Mouse (Mus musculus): Measurements from ENCODE around the gene Nab2. TPM values are rescaled to one million over a fixed set of nuclear protein-coding genes. Genes with fewer than 3 reads are reported as not detected.

The Nab2 gene
- polyA plus RNA-seq, 1 experiment from 2014 or later, result 9.3 TPM

DNA sequence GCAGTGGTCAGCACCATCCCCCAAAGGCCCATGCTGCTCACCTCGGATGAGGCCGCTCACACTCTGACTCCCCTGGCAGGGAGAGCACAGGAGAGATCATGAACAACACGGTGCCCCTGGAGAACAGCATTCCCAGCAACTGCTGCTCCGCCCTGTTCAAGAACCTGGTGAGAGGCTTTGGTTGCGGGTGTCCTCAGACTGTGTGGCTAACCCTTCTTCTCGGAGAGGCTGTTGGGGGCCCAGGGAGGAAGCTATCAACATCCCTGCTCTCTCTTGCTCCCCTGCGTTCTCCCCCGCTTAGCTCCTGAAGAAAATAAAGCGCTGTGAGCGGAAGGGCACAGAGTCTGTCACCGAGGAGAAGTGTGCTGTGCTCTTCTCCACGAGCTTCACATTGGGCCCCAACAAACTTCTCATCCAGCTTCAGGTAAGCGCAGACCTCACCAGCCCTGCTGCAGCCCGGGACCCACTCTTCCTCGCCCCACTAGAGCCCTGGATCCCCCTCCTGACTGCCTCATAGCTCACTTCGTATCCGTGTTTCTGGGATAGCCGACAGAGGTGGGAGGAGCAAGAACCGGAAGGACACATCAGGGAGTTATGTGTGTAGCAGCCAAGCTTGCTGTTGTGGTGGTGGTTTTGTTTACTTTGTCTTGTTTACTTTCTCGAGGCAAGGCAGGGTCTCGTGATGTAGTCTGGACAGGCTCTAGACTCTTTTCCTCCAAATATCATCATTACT is 15.3 kb downstream of the Nab2 start:
- H3K27ac ChIP-seq (replicated peaks; ENCODE audit: low read depth, low read length), result no peak overlapping the region
- no peak overlapping the region for H3K4me3 ChIP-seq (ENCODE audit: low read depth, low read length)
- ATAC-seq (replicated peaks; ENCODE audit: insufficient number of reproducible peaks, low FRiP score, low TSS enrichment, low read depth) (no peak), DNase-seq (ENCODE audit: low spot score) (no peak)
- H3K27me3 ChIP-seq (ENCODE audit: control insufficient read depth, insufficient read depth, low read length), result no peaks in the 10 kb centered on the region
- no peaks in the 10 kb centered on the region for H3K4me1 ChIP-seq (ENCODE audit: control insufficient read depth, insufficient read depth, low read length)
- peak overlapping the region; percentile 1; the same call in 1 of the 2 replicates for H3K4me2 ChIP-seq (ENCODE audit: low read depth, low read length)
- H3K36me3 ChIP-seq (replicated peaks; ENCODE audit: control insufficient read depth, insufficient read depth, low read depth, low read length), result no peaks in the 10 kb centered on the region; the same call in 1 of the 2 replicates
- H3K9ac ChIP-seq (replicated peaks; ENCODE audit: low read length), result no peak overlapping the region
- 48% methylated on average over 21 of the region's 21 CpGs for WGBS
- no peaks in the 10 kb centered on the region for H3K9me3 ChIP-seq (replicated peaks; ENCODE audit: control insufficient read depth, low read length)

DNA sequence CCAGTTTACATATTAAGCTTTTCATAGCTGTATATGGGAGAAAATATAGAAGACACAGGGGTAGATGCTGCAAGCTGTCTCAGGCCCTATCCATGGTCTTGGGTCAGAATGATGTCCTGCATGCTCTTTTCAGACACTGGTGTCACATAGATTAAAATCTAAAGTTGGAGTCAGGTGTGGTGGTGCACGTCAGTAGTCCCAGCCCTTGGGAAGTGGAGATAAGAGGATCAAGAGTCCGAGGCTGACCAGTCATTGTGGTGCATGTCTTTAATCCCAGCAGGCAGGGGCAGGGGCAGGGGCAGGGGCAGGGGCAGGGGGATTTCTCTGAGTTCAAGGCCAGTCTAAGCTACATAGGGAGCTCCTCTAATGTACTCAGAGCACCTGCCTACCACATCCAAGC is 22.6 kb downstream of the Nab2 start:
- H3K27me3 ChIP-seq (ENCODE audit: control insufficient read depth, insufficient read depth, low read length), result no peaks in the 10 kb centered on the region
- no peak overlapping the region for H3K4me3 ChIP-seq (ENCODE audit: low read depth, low read length)
- no peak overlapping the region for H3K4me2 ChIP-seq (ENCODE audit: low read depth, low read length)
- no peaks in the 10 kb centered on the region for H3K36me3 ChIP-seq (replicated peaks; ENCODE audit: control insufficient read depth, insufficient read depth, low read depth, low read length)
- H3K27ac ChIP-seq (replicated peaks; ENCODE audit: low read depth, low read length), result no peak overlapping the region
- H3K9me3 ChIP-seq (replicated peaks; ENCODE audit: control insufficient read depth, low read length), result no peaks in the 10 kb centered on the region
- 65% methylated on average over 2 of the region's 2 CpGs for WGBS
- DNase-seq (ENCODE audit: low spot score) (no peak), ATAC-seq (replicated peaks; ENCODE audit: insufficient number of reproducible peaks, low FRiP score, low TSS enrichment, low read depth) (no peak)
- peaks cover 11% of the 10 kb centered on the region for H3K4me1 ChIP-seq (ENCODE audit: control insufficient read depth, insufficient read depth, low read length)
- no peak overlapping the region for H3K9ac ChIP-seq (replicated peaks; ENCODE audit: low read length)

DNA sequence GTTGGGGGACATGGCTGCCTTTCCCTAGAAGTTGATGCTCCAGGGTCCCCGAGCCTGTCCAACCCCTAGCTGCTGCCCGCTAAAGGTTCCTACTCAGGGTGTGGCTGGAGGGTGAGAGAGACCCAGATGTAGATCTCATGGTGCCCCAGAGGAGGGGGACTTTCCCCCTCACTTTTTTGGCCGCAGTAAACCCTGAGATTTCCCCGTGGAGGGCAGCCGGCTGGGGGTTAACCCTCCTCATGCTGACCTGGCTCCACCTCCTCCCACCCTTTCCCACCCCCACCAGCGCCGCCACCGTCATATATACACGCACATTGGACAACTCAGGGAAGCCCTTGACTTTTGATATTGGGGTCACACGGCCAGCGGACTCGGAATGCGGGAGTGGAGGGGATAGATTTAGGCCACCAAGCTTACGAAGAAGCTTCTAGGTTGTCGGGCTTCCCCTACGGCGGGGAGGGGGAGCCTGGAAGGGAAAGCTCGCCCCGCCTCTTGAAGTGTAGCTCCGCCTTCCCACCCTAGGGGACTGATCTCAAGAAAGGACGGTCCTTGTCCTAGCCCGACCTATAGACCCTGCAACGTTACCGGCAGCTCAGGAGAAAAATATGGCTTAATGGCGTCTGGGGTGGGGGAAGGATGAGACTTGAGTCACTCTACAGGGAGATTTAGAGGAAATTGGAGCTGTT is 24.7 kb downstream of the Nab2 start:
- no peaks in the 10 kb centered on the region for H3K27me3 ChIP-seq (ENCODE audit: control insufficient read depth, insufficient read depth, low read length)
- H3K9ac ChIP-seq (replicated peaks; ENCODE audit: low read length), result peak overlapping the region; percentile 38
- no peaks in the 10 kb centered on the region for H3K36me3 ChIP-seq (replicated peaks; ENCODE audit: control insufficient read depth, insufficient read depth, low read depth, low read length)
- DNase-seq (ENCODE audit: low spot score), result peak; percentile 70
- no peak overlapping the region; the same call in 1 of the 2 replicates for H3K27ac ChIP-seq (replicated peaks; ENCODE audit: low read depth, low read length)
- peak overlapping the region; percentile 60 for H3K4me2 ChIP-seq (ENCODE audit: low read depth, low read length)
- under 1% methylated on average over 25 of the region's 25 CpGs for WGBS
- ATAC-seq (replicated peaks; ENCODE audit: insufficient number of reproducible peaks, low FRiP score, low TSS enrichment, low read depth), result peak; percentile 35; the same call in 1 of the 2 replicates
- peaks cover 11% of the 10 kb centered on the region for H3K4me1 ChIP-seq (ENCODE audit: control insufficient read depth, insufficient read depth, low read length)
- peak overlapping the region; percentile 26 for H3K4me3 ChIP-seq (ENCODE audit: low read depth, low read length)
- H3K9me3 ChIP-seq (replicated peaks; ENCODE audit: control insufficient read depth, low read length), result no peaks in the 10 kb centered on the region

DNA sequence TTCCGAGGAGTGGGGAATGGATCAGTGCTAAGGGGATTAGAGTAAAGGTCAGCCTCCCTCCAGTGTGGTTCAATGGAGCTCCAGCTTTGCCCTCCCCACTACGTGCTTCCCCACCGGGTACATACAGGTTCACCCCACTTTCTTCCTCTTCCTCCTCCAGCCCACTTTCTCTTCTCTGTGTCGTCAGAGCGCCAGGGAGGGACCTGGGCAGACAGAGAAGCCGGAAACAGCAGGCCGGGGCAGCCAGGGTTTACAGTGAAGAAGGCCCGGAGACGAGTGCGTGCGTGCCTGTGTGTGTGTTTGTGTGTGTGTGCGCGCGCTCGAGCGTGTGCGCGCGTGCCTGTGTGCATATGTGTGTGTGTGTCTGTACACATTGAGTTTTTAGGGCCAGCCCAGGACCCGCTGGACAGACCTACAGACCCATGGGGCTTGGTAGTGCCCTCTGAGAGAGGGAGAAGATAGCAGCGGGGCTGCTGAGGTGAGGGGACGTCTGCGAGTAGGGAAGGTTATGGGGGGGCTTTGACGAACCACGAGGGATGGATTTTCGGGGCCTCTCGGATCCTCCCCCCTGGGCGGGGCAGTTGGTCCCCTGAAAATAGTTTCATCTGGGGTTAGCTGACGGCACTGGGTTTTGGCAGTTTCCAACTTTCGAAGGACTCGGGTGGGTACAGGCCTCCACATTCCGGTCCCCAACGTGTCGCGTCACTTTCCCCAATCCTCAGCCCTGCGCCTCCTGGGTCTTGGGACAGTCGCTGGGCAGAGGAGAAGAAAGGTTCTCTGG is 25.4 kb downstream of the Nab2 start, which contains the start of gene Stat6:
Stat6 (plus strand) TSS at position 215 of the 781 bp plus-strand sequence.
- Histone ChIP-seq H3K4me2 (ENCODE audit: low read depth, low read length) (peak within 1 kb of the TSS; percentile 60), H3K27ac (replicated peaks; ENCODE audit: low read depth, low read length) (peak within 1 kb of the TSS; percentile 64; the same call in 1 of the 2 replicates), H3K4me1 (ENCODE audit: control insufficient read depth, insufficient read depth, low read length) (peaks cover 11% of the 10 kb centered on the region), H3K9ac (replicated peaks; ENCODE audit: low read length) (peak within 1 kb of the TSS; percentile 38), H3K36me3 (replicated peaks; ENCODE audit: control insufficient read depth, insufficient read depth, low read depth, low read length) (no peaks in the 10 kb centered on the region), H3K27me3 (ENCODE audit: control insufficient read depth, insufficient read depth, low read length) (no peaks in the 10 kb centered on the region), H3K4me3 (ENCODE audit: low read depth, low read length) (peak within 1 kb of the TSS; percentile 26), H3K9me3 (replicated peaks; ENCODE audit: control insufficient read depth, low read length) (no peaks in the 10 kb centered on the region)
- ATAC-seq (replicated peaks; ENCODE audit: insufficient number of reproducible peaks, low FRiP score, low TSS enrichment, low read depth) (peak; percentile 51), DNase-seq (ENCODE audit: low spot score) (peak; percentile 66)
- 4% methylated on average over 36 of the region's 37 CpGs for WGBS

DNA sequence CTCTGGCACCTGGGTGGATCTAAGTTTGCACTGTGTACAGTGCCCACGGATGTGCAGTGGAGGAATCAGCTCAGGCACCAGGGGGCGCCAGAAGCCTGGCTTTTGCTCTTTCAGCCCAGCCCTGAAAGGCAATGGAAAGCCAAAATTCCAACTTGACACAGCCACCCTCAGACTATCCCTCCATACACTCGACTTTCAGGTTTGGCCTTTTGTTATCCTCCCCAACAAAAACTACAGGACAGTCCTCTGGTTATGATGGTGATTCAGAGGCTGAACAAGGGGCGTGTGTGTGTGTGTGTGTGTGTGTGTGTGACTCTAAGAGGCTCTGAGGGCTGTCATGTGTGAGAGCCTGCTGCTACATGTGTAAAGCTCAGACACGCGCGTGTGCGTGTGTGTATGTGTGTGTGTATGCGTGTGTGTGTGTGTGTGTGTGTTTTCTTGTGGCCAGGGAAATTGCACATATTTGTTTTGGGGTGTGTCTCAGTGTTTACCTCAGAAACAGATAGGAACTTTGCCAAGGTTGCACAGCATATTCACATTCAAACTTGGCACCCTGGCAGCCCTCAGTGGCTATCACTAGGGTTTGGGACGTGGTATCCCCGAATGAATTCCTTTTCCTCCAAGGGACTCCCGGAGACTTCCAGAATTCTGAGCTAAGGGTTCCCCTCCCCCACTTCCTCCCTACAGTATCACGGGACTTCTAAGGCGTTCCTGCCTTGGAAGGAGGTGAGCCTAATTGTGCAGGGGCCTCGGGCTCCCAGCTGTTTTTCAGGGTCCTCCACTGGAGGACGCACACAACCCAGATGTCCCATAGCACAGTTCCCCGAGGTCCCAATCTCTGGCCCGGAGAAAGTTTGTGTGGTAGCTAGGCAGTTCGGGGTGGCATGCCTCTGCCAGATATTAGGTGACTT is 26.3 kb downstream of the Nab2 start:
- H3K27me3 ChIP-seq (ENCODE audit: control insufficient read depth, insufficient read depth, low read length), result no peaks in the 10 kb centered on the region
- H3K9ac ChIP-seq (replicated peaks; ENCODE audit: low read length), result peak overlapping the region; percentile 38
- WGBS, result 5% methylated on average over 19 of the region's 19 CpGs
- H3K36me3 ChIP-seq (replicated peaks; ENCODE audit: control insufficient read depth, insufficient read depth, low read depth, low read length), result no peaks in the 10 kb centered on the region
- H3K9me3 ChIP-seq (replicated peaks; ENCODE audit: control insufficient read depth, low read length), result no peaks in the 10 kb centered on the region
- ATAC-seq (replicated peaks; ENCODE audit: insufficient number of reproducible peaks, low FRiP score, low TSS enrichment, low read depth), result peak; percentile 75
- peak overlapping the region; percentile 64; the same call in 1 of the 2 replicates for H3K27ac ChIP-seq (replicated peaks; ENCODE audit: low read depth, low read length)
- peaks cover 11% of the 10 kb centered on the region for H3K4me1 ChIP-seq (ENCODE audit: control insufficient read depth, insufficient read depth, low read length)
- peak; percentile 91 for DNase-seq (ENCODE audit: low spot score)
- peak overlapping the region; percentile 60 for H3K4me2 ChIP-seq (ENCODE audit: low read depth, low read length)
- peak overlapping the region; percentile 26 for H3K4me3 ChIP-seq (ENCODE audit: low read depth, low read length)

DNA sequence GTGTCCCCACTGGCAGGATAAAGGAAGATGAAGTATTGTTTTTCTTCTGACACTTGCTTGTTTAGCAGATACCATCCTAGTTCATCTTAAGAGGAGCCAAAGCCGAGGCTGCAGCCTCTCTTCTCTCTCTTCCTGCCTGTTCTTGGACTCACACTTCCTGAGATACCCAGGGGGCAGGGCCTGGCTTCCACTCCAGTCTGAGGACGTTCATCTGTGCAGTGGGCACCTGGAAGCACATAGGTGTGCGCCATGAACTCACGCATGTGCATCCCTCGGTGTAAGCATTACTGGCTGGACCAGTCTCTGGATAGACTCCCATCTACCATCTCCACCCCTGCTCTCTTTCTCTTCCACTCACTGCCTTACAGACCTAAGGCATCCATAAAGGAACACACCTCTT is 27.9 kb downstream of the Nab2 start:
- Histone ChIP-seq H3K9me3 (replicated peaks; ENCODE audit: control insufficient read depth, low read length) (no peaks in the 10 kb centered on the region), H3K9ac (replicated peaks; ENCODE audit: low read length) (no peak overlapping the region), H3K4me1 (ENCODE audit: control insufficient read depth, insufficient read depth, low read length) (peaks cover 11% of the 10 kb centered on the region), H3K27me3 (ENCODE audit: control insufficient read depth, insufficient read depth, low read length) (no peaks in the 10 kb centered on the region), H3K36me3 (replicated peaks; ENCODE audit: control insufficient read depth, insufficient read depth, low read depth, low read length) (no peaks in the 10 kb centered on the region), H3K27ac (replicated peaks; ENCODE audit: low read depth, low read length) (no peak overlapping the region), H3K4me3 (ENCODE audit: low read depth, low read length) (no peak overlapping the region), H3K4me2 (ENCODE audit: low read depth, low read length) (no peak overlapping the region)
- DNase-seq (ENCODE audit: low spot score) (no peak), ATAC-seq (replicated peaks; ENCODE audit: insufficient number of reproducible peaks, low FRiP score, low TSS enrichment, low read depth) (no peak)
- WGBS, result 71% methylated on average over 5 of the region's 5 CpGs

DNA sequence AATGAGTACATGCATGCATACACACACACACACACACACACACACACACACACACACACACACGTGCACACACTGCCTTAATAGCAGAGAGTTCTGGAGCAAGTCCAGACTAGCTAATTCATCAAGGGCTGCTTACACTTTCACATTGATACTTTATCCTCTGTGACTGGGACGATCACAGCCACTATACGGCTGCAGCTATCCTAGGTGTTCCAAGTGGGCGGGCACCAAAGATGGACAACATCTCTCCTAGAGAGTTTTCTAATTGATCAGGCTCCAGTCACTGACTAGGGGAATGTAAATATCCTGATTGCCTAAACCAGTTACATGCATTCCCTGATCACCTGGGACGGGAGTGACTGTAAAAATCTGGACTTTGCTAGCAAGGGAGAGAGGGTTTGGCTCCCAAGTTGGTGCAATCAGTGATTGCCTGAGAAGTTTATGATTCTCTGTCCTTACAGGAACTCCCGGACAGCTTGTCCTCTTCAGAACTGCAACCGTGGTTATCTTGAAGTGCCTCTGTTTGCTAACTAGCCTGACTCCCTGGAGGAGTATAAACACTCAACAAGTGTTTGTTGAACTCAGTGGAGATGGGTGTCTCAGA is 35.6 kb downstream of the Nab2 start:
- H3K36me3 ChIP-seq (replicated peaks; ENCODE audit: control insufficient read depth, insufficient read depth, low read depth, low read length), result no peaks in the 10 kb centered on the region
- WGBS, result 76% methylated on average over 7 of the region's 7 CpGs
- H3K9me3 ChIP-seq (replicated peaks; ENCODE audit: control insufficient read depth, low read length), result no peaks in the 10 kb centered on the region
- H3K4me1 ChIP-seq (ENCODE audit: control insufficient read depth, insufficient read depth, low read length), result no peaks in the 10 kb centered on the region
- H3K27me3 ChIP-seq (ENCODE audit: control insufficient read depth, insufficient read depth, low read length), result no peaks in the 10 kb centered on the region
- no peak overlapping the region for H3K27ac ChIP-seq (replicated peaks; ENCODE audit: low read depth, low read length)
- no peak overlapping the region for H3K4me2 ChIP-seq (ENCODE audit: low read depth, low read length)
- ATAC-seq (replicated peaks; ENCODE audit: insufficient number of reproducible peaks, low FRiP score, low TSS enrichment, low read depth) (no peak), DNase-seq (ENCODE audit: low spot score) (no peak)
- no peak overlapping the region for H3K4me3 ChIP-seq (ENCODE audit: low read depth, low read length)
- H3K9ac ChIP-seq (replicated peaks; ENCODE audit: low read length), result no peak overlapping the region

All from embryonic facial prominence, embryonic 11.5 days (tissue).